Mouse (Mus musculus): ENCODE results near the gene Hagh. TPM values are rescaled to one million over a fixed set of nuclear protein-coding genes. Genes with fewer than 3 reads are reported as not detected.

Hagh gene
- polyA plus RNA-seq, 2 experiments from 2014 or later, result 23.4 to 28.1 TPM

DNA sequence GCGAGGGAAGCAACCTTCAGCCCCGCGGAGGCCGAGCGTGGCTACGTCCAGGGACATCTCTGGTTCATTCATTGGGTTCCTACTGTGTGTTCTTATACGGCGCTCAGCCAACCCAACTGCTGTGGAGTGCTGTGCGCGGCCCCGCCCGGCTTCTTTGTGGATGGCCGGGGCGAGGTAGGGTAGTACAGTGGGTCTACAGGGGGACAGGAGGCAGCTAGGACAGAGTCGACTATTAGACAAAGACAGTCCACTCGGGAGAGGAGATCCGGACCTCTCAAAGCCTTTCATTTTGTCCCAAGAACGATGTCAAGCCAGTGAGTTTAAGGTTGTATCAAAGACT lies 47.0 kb downstream of the Hagh start:
- no peak for ATAC-seq

DNA sequence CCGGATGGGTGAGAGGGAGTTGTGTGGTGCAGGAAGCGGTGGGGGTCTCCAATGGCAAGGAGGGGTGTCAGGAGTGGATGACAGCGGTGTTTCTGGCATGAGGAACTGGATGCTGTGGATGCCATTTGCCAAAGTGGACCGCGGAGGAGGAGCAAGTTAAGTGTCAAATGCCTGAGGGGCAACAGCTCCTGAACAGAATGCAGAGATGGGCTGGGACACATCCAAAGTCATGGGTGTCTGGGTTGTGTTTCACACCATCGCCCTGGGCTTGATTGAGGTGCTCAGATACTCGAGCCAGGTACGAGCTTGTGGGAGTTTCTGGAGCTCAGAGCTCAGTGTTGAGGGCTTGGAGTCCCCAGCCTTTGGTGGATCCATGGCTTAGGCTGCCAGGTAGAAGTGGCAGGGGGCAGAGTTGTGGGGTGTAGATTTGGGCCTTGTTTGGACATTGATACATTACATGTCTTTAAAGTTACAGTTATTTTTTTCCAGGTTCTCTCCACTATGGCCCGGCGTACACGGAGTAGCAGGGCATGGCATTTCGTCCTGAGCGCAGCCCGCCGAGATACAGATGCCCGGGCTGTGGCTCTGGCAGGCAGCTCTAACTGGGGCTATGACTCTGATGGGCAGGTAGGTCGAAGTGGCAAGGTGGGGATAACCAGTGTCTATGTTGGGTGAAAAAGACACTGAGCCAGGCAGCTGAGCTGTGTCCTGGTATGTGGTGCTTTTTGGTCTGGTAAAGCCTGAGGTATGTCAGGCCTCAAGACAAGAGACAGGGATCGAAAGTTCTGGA lies 47.5 kb downstream of the Hagh start:
- ATAC-seq, result peak; percentile 22

DNA sequence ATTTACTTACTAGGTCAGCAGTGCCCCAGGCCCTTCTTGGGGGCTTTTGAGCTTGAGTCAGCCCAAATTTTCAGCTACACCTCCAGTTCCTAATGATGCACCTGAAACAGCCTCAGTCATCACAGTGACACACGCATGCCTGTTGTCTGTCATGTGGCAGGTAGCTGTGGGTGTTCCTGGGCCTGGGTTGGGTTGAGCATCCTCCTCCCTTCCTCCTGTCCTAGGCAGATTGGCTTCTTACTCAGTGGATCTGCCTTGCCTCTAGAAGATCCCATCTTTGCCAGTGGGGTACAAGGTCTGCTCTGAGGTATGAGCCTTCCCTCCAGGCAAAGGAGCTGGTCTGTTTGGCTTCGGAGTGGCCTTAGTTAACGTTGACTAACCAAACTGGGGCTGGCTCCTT lies 48.9 kb downstream of the Hagh start:
- no peak for ATAC-seq

DNA sequence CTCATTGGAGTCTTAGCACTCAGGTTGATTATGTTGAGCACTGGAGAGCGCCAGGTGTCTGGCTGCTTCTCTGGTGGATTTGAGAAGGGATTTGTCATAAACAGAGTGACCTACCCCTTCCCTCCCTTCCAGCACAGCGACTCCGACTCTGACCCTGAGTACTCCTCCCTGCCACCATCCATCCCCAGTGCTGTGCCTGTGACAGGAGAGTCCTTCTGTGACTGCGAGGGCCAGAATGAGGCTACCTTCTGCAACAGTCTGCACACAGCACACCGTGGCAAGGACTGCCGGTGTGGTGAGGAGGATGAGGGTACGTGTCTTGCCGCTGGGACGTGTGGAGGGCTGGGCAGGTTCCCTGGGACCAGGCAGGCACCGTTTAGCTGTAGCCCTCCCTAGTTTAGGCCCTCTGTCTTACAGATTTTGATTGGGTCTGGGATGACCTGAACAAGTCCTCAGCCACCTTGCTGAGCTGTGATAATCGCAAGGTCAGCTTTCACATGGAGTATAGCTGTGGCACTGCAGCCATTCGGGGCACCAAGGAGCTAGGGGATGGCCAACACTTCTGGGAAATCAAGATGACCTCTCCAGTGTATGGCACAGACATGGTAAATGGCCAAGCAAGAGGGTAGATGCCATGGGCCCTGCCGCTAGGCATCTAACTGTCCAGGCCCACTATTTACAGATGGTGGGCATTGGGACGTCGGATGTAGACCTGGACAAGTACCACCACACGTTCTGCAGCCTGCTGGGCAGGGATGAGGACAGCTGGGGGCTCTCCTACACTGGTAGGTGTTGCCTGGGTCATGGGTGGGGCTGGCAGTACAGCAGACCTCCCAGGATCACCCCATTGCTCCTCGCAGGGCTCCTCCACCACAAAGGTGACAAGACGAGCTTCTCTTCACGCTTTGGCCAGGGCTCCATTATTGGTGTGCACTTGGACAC lies 50.5 kb downstream of the Hagh start:
- no peak for ATAC-seq

DNA sequence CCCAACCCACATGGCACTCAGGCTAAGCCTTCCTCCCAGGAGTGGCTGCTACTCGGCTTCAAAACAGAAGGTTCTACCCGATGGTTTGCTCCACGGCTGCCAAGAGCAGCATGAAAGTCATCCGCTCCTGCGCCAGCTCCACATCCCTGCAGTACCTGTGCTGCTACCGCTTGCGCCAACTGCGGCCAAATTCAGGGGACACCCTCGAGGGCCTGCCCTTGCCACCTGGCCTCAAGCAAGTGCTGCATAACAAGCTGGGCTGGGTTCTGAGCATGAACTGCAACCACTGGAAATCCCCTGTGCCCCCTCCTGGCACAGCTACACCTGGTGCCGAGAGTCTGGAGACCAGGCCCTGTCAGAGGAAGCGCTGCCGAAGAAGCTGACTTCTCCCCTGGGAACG lies 51.4 kb downstream of the Hagh start:
- ATAC-seq, result no peak

DNA sequence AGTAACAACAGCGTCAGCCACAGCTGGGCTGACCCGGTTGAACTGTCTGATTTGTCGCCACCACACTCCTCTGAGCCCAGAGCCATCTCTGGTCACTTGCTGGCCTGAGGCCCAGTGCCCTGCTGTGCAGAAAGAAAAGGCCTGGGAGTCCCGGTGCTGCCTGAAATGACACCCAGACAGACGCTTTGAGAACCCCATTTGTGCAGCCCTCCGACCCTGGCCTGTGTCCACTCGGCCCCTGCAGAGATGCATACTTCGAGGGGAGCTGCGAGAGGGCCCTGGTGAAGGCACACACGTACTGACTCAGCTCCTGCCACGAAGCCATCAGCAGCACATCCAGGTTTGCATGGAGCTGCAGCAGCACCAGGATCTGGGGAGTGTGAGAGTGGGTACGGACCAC lies 52.8 kb downstream of the Hagh start:
- ATAC-seq, result no peak

DNA sequence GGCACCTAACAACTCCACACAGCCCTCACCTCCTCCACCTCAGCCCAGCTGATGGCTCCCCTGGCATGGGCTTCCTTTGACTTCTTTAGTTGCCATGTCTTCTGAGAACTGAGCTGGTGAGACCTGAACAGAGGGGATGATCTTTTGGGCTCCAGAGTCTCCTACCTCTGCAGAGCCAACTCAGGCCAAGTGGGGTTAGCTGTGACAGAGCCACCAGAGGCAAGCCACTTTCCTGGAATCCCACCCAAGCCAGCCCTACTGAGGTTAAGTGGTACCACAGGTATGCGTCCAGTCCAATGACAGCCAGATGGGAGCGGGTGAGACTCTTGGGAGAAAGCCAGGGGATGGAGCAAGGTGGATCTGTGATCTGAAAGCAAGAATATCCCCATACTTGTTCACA lies 53.3 kb downstream of the Hagh start:
- ATAC-seq, result no peak

DNA sequence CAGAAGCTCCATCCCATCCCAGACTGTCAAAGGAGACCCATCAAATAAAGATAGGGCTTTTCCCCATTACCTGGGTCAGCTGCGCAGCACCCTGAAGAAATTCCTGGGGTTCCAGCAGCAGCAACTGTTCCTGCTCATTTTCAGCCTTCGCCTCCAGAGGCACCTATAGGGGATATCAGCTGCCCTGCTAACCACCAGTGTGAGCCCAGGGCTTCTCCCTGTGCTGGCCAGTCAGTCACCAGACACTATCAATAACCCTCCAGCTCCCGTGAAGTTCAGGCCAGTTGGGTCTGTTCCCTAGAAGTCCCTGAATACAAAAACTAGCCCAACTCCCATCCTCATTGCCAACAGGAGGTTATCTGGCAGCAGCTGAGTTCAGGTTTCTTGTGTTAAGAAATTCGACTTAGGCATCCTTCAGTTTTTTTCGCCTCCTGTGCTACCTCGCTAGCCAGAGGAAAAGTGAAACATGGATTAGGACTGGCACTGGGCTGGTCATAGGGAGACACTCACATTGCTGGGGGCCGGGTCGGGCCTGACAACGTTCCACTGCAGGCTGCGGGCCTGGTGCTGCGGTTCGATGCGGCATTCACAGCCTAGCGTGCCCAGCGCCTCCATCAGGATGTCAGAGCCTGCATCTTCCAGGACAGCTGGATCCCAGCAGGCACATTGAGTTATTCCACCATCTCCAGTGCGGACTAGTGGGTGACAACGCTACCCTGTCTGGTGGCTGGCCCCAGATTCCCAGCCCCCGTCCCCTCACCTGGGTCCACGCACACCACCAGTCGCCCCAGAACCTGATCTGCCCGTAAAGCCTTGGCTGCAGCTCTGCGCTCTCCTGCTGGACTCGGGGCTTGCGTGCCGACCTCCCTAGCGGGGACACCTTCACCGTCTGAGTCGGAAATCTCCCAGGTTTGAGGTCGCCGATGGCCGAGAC lies 54.4 kb downstream of the Hagh start:
- ATAC-seq, result peak; percentile 5

DNA sequence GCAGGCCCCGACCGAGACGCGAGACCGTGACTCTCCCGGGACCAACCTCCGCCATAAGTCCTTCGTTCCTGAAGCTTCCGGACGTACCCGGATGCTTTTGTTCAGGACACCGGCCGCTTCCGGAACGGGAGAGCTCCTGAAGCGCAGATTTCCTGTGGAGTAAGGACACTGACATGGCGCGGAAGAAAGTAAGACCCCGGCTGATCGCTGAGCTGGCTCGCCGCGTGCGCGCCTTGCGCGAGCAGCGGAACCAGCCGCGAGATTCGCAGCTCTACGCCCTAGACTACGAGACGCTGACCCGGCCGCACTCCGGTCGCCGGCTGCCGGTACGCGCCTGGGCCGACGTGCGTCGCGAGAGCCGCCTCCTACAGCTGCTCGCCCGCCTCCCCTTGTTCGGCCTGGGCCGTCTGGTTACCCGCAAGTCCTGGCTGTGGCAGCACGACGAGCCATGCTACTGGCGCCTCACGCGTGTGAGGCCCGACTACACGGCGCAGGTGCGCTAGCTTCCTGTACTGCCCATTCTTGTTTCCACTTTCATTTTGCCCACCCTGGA lies 55.1 kb downstream of the Hagh start, which contains the start of the genes Eme2 and Mrps34:
Gene Eme2 (minus strand): TSS at position 93 of the 553 bp plus-strand sequence.
Gene Mrps34 (plus strand): TSS at position 122 of the 553 bp plus-strand sequence.
- peak; percentile 81 for ATAC-seq

DNA sequence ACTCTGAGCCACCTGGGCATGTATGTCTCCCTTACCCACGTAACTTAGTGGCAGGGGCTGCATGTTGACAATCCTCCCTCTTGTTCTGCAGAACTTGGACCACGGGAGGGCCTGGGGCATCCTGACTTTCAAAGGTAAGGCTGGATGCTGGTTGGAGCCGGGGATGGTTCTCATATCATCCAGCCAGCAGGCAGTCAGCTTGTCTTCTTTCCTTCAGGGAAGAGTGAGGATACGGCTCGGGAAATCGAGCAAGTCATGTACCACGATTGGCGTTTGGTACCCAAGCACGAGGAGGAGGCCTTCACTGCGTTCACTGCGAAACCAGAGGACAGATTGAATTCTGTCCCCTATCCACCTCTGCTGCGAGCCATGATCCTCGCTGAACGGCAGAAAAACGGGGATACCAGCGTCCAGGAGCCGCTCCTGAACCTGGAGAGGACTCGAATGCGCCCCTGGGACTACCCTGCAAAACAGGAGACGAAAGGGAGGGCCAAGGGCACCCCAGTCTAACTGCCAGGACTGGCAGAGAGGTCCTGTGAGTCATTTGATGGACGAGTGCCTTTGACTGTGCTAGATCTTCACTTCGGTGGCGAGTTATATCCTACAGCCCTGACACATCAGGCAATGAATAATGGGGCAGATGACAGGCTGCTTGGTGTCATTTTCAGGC lies 55.8 kb downstream of the Hagh start:
- ATAC-seq, result no peak

DNA sequence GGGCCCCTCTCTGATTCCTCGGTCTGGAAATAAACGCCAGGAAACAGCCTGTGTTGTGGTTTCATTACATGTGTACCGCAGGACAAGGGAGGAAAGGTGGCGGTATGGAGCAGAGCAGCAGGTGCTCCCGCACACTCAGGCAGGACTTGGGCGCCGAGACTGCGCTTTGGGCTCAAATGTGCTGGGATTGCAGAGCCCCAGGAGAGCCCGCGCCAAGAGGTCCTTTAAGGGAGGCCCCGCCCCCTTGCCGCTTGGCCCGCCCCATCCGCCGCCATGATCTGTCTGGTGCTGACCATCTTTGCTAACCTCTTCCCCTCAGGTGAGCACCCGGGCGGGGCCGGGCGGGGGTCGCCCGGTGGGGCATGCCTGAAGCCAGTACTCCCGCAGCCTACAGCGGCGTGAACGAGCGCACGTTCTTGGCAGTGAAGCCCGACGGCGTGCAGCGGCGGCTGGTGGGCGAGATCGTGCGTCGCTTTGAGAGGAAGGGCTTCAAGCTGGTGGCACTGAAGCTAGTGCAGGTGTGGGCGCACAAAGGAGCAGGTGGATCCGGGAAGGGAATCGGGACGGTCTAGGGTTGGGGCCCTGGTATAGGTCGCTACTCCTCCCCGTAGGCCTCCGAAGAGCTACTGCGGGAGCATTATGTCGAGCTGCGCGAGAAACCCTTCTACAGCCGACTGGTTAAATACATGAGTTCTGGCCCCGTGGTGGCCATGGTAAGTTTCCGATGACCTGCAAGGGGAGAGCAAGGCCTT lies 56.5 kb downstream of the Hagh start, which contains the start of gene Nme3:
Gene Nme3 (plus strand): TSS at position 260 of the 752 bp plus-strand sequence.
- peak; percentile 42 for ATAC-seq

DNA sequence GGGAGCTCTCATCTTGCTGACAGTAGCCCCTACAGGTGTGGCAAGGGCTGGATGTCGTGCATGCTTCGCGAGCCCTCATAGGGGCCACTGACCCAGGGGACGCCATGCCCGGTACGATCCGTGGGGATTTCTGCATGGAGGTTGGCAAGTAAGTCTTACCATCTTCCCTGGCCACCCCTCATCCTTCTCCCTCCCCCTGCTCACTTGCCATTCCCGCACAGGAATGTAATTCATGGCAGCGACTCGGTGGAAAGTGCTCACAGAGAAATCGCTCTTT lies 57.0 kb downstream of the Hagh start:
- ATAC-seq, result no peak

DNA sequence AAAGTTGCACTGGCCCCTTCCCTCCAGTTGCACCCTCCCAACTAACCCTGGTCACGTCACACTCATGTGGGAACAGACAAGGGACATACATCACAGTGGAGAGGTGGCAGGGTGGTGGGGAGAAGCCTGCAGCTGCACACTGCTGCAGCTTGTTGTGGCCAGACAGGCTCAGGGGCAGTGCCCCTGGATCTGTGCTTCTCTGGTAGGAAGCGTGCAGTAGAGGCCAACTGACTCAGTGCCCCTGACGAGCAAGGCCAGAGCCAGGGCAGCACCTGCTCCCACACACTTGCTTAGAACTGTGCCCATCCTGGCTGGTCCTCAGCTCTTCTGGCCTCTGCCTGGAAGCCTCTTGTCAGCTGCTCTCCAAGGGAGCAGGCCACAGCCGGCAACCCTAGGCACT lies 57.7 kb downstream of the Hagh start:
- no peak for ATAC-seq

DNA sequence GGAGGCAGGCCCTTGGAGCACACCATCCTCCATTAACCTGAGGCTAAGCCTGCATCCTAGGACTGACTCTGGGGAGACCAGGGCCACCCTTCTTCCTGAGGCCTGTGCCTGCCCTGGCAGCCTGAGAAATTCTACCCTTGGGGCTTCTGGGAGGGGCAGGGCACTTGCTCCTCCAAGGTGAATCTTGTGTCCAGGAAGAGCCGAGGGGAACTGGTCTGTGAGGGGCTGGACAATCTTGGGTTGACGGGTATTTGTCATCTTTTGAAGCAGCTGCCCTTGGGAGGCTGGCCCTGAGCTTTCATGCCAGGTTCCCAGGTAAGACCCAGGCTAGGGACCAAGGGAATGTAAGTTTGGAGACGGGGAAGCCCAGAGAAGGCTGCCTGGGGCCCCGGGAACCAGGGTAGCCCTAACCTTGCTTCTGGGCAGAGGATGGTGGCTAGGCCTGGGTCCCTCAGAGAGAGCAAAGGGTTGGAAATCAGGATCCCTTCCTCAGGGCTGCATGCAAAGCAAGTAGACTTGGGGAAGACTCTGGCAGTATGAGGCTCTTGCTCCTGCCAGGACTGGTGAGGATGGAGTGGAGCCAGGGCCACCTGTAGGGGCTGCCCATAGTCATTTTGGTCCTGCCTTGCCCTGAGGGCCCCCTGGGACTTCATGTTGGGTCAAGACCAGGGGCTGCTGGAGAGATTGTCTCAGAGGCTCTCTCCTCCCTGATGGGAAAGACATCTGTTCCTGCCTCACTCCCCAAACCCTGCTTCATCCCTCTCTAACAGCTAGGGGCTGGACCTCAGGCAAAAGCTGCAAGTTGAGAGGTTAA lies 58.3 kb downstream of the Hagh start:
- no peak for ATAC-seq

DNA sequence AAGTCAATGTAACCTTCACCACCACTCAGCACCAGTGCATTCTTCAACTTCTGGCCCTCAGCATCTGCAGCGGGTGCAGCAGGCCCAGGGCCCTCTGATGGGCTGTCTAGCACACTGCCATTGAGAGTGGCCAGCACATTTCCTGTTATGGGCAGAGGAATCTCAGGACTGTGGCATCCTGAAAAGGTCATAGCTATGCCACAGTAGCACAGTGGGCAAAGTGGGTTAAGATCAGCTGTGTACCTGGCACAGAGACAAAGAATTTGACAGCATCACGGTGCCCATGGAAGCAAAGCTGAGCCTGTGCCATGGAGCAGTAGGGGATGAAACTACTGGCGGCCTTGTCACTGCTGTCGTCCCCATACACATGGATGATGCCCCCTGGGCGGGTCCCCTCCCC lies 59.2 kb downstream of the Hagh start:
- no peak for ATAC-seq

DNA sequence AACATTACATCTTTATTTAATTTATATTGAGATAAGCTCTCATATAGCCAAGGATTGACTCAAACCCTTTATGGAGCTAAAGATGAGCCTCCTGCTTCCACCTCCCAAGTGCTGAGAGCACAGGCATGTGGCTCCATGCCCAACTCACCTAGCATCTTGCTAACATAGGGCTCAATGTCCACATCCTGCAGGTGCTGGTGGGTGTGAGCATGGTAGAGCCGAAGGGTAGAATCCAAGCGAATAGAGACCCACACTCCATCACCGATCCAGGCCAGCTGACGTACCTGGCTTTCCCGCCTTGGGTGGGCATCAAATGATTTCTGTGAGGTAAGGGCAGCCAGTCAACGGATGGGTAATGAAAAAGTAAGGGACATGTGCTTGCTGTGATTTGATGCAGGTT lies 60.1 kb downstream of the Hagh start:
- no peak for ATAC-seq

DNA sequence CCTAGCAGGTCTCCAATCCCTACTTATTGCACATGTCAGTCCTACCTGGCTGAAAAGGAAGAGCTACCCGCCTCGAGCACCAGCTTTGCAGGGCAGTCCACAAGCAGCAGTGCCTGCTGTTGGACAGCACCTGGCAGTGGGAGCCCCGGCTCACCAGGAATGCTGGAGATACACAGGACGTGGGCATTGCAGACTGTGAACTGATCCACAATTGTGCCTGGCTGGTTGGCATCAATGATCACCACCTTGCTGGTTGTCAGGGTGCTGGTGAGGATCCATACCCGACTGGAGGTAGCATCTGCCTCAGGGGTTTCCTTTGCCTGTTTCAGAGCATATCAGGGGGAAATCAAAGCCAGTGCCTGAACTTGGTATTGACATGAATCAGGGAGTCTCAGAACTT lies 62.2 kb downstream of the Hagh start:
- ATAC-seq, result no peak

DNA sequence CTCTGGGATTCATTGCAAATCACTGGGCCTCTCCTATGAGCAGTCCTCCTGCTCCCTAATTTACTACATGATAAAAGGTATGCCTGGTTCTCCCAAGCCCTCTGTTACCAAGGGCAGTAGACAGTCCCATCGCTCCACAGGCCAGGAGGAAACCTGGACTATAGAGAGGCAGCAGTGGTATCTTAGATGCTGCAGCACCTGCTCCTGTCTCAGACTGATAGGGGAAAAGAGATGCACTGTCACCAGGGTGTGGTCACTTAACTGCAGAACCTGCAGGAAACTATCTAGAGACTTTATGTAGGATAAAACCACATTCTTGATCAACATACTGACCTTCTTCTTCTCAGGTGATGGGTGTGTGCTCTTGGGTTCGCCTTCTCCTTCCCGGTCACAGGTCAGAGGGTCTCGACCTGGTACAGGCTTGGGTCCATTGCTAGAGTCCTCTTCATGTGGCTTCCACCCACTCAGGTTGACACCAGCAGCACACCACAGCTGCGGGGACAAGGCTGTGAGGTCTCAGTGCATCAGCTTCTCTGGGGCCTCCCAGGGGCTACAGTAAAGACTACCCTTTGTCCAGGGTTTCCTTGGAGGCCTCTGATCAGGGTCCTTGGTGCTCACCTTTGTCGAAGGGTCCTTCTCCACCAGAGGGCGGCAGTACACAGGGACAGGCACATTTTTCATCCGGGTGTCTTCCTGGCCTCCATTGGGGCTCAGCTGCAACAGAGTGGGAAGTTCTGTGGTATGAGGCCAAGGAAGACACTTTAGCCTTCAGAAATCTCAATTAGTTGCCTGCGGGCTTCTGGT lies 62.9 kb downstream of the Hagh start:
- no peak for ATAC-seq

DNA sequence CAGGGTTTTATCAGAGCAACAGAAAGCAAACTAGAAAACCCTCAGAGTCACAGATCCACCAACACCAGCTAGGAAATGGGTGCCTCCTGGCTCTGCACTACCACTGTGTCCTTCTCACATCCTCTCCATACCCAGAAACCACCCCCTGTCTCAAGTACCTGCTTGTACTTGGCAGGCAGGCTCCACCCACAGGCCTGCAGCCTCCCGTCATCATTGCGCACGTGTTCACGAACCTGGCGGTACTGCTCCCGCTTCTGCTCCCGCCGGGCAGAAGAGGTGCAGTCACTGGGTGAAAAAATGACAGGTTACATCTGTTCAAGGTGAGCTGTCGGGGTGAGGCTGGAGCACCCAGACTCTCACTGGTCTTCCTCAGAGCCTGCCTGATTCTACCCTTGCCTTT lies 63.8 kb downstream of the Hagh start:
- no peak for ATAC-seq

Measured in activated CD4-positive, CD25-positive, alpha-beta regulatory T cell, adult 4 months (primary cell).